Mouse (Mus musculus) embryo, embryonic 9.5 days (tissue): ENCODE results near the gene Slc13a1.

Experiments
- DNase-seq: peaks from one replicate; pipeline ENCODE4 v3.0.0-alpha.2; 2017; ENCODE audit errors: extremely low spot score

The Slc13a1 gene

DNA sequence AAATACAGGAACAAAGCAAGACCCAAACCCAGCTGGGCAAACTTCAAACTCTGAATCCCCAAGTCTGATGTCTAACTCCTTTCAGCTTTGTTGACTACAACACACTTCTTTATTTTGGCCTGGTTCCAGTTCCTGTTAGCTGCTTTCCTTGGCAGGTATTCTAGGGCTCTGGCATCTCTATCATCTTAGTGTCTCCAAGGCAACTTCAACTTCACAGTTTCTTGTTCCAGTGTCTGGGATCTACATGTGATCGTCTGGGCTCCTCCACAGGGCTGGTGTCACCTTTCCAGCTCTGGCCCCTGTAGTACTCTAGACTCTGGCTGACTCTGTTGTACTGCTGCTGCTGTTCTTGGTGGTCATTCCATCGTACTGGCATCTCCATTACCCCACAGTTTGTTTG is 91.8 kb downstream of the Slc13a1 start:
- DNase-seq, result no peak

- DNase-seq, result no peak
These were observed 95.1 kb downstream of the Slc13a1 start for GRCm38 (mm10) chr6:24072804-24073203.

DNA sequence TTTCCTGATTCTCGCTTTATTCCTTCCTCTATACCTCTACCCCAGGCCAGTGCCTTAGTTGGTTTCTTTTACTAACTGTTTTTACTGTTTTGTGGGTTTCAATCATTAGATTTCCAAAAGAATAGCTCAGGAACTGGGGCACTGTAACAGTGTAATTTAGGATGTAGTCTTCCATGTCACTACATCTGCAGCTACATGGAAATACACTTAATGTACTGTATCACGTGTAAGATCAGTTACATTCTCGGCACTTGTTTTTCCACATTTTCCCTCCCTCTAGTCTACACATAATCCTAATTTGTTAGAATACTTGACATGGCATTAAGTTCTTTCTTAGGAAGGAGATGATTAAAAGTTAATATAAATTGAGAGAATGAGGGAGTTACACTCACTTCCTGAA is 108.1 kb downstream of the Slc13a1 start:
- DNase-seq, result no peak

- no peak for DNase-seq
These were observed 112.8 kb downstream of the Slc13a1 start for GRCm38 (mm10) chr6:24055086-24055485.

DNA sequence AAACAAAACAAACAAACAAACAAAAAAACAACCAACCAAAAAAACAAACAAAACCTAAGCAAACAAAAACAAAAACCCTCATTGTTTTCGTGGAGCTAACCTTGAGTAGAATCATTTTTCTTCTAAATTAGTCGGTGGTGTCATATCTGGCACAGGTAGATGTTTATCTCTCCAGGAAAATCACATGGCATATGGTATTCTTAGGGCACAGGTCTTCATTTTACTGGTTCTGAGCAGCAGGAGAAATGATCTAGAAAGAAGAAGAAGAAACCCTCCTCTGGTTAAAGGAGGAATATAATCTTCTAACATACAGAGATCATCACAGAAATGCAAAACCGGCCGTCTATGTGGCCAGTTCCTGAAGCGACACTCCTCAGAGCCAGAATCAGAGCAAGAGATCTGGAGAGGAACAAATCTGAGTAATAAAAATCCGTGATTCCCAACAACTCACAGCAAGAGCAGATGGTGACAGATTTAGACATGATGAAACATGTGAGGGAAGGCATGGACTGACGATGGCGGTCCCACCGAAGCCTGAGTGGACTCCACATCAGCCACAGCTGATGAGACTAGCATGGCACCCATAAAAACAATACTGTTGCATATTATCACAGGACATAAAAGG is 113.7 kb downstream of the Slc13a1 start:
- DNase-seq, result no peak

DNA sequence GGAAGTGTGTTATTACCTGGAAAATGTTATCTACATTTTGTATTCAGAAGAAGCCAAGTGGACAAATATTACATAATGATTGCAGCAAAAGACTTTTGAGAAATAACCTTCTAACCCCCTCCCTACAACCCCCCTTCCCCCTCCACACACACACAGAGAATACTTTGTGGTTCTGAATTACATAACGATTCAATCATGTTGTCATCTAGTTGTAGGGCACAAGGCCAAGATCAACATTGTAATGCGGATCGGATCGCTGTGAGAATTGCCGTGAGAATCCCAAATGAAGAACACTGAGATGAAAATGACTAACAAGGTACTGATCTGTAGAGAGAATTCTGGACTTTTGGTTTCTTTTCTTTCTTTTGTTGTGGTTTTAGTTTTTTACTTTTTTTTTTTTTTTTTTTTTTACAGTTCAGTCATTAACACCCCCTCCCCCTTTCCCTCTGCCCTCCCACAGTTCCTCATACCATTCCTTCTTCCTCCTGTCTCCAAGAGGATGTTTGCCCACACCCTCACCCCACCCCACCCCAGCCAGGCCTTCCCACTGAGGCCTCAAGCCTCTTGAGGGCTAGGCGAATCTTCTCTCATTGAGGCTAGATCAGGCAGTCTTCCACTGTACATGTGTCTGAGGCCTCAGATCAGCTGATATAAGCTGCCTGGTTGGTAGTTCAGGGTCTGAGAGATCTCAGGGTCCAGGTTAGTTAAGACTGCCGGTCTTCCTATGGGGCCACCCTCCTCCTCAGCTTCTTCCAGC is 120.7 kb downstream of the Slc13a1 start:
- no peak for DNase-seq

DNA sequence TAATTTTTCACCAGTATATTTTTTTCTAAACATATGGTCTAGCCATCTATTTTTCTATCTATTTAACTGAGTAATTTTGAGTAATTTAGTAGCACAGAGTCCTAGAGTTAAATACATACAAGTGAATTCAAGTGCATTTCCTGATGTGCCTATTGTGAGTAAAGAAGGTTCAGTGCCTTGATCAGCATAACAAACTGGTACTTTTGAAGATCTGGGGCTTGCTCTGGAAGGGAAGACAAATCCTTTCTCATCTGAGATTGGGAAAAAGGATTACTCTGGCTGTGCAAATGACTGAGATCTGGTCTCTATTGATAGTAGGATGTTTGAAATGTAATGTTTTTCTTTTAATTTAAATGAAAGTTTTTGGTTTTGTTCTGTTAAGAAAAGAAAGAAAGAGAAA is 124.4 kb downstream of the Slc13a1 start:
- DNase-seq, result no peak
